Mouse (Mus musculus) left cerebral cortex, postnatal 4 days (tissue): ENCODE measurements at regions not wholly inside any gene's neighbourhood (a gene's known extent, or its start where the extent isn't known, plus 50 kb on each side); places are given as distances from the start of the nearest gene placed in this dataset.

ENCODE experiments used
- DNase-seq: peaks from one replicate; pipeline ENCODE4 v3.0.0-alpha.2; 2022
- intact Hi-C: fragments of 180-260 bp; cut with DNase I; formaldehyde crosslinking; loops from one replicate; pipeline ENCODE4 v1.15.1; 2025

DNA sequence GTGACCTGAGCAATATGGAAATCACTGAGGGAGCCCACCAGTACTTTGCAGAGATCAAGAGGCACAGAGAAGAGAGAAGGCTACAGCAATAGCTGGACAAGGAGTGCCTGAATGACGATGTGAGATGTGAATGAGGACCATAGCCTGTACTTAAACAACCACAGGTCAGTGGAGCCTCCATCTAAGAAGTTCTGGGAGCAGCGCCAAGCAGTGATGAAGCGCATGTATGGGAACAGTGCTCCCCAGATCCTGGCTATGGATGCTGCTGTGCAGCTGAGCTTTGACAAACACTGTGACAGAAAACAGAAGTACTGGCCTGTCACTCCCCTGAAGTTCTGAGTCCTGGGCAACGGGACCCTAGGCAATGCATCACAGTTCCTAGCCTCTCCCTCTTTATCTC lies 875.3 kb downstream of the Phex start:
- intact Hi-C loops: no loop called here
- peak; percentile 1 for DNase-seq

DNA sequence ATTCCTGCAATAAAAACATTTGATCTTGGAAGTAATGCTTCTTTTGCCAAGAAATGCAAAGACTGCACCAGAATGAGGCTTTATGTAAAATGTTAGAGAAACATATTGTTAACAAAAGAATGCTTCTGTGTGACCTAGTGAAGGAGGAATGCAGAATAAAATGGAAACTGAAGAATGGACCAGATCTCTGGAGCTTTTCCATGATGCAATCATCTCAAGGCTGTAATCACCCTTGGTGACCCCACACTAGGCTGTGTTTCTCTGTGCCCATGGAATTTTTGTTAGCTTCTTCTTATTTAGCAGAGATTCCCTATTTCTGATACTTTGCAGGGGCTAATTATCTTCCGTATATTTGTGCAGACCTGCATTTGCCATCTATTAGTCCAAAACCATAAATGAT lies 877.6 kb downstream of the Phex start:
- DNase-seq: no peak
- intact Hi-C loops: no loop called here
